Mouse (Mus musculus) olfactory bulb, adult 2 months (tissue): ENCODE data around the gene Gm10842. TPM values are rescaled to one million over a fixed set of nuclear protein-coding genes. Genes with fewer than 3 reads are reported as not detected.
"Not testable (repeated sequence)": the region's sequence is repeated elsewhere in the genome, so short reads cannot be mapped to it uniquely, and the experiment has no call there.

Experiments used
- H3K27ac ChIP-seq: fragments of 200-500 bp; 2 replicates; pipeline ENCODE4 v1.5.1; 2012; ENCODE audit warnings: low read depth, low read length; ENCODE audit not compliant: insufficient read depth
- H3K4me1 ChIP-seq: fragments of 200-500 bp; 2 replicates; pipeline ENCODE4 v1.6.1; 2012; ENCODE audit warnings: low read length; ENCODE audit not compliant: control insufficient read depth, insufficient read depth
- H3K4me3 ChIP-seq: fragments of 200-500 bp; 2 replicates; pipeline ENCODE4 v1.5.1; 2012; ENCODE audit warnings: mild to moderate bottlenecking, low read depth, low read length, moderate library complexity; ENCODE audit not compliant: insufficient read depth
- CTCF ChIP-seq: fragments of 200-500 bp; IDR thresholded peaks from 2 replicates; pipeline ENCODE4 v1.5.1; 2012; ENCODE audit warnings: low read depth, mild to moderate bottlenecking, low read length, moderate library complexity; ENCODE audit not compliant: insufficient read depth
- POLR2A ChIP-seq: fragments of 200-500 bp; IDR thresholded peaks from 2 replicates; pipeline ENCODE4 v1.6.1; 2012; ENCODE audit warnings: mild to moderate bottlenecking, low read depth, low read length, moderate library complexity; ENCODE audit not compliant: insufficient read depth
- WGBS: fragments of 180-500 bp; shearing (Covaris S2); methylation state at CpG from one replicate; pipeline ENCODE4 v1.1.7; 2018; 5-methylcytosine and 5-hydroxymethylcytosine counted together
- polyA plus RNA-seq: library from polyadenylated mRNA; stranded (reverse); fragments of >200 nt; gene quantifications from 2 replicates; pipeline ENCODE4 v1.2.4, GENCODE M21; 2012; ENCODE audit warnings: low replicate concordance; ENCODE audit not compliant: missing spikeins, insufficient read depth, insufficient read length

Gene Gm10842
- not detected in 2 replicates for polyA plus RNA-seq

- TF ChIP-seq POLR2A (no peak), CTCF (no peak)
- WGBS: 75% methylated on average over 3 of the region's 3 CpGs
- no peak within 1 kb of the TSS for H3K4me3 ChIP-seq
- no peak within 1 kb of the TSS for H3K27ac ChIP-seq
- H3K4me1 ChIP-seq: peaks cover 4% of the 10 kb centered on the region; the same call in 1 of the 2 replicates
Measured at GRCm38 (mm10) chr11:105146593-105146992, at the start of gene Gm10842. Gene Gm10842, plus strand, starts transcription at chr11:105146893.

- WGBS: 62% methylated on average over 22 of the region's 22 CpGs
- H3K27ac ChIP-seq, H3K4me1 ChIP-seq, H3K4me3 ChIP-seq: not testable (repeated sequence)
Measured at GRCm38 (mm10) chr11:105112448-105112847, 34.2 kb upstream of the Gm10842 start.

- Histone ChIP-seq H3K27ac (no peak overlapping the region), H3K4me1 (no peaks in the 10 kb centered on the region), H3K4me3 (no peak overlapping the region)
- 90% methylated on average over 7 of the region's 7 CpGs for WGBS
- no peak for TF ChIP-seq CTCF
- no peak for TF ChIP-seq POLR2A
Measured at GRCm38 (mm10) chr11:105117814-105118213, 28.9 kb upstream of the Gm10842 start.

- WGBS: 18% methylated on average over 4 of the region's 4 CpGs
- TF ChIP-seq CTCF: no peak
- no peak for TF ChIP-seq POLR2A
- H3K27ac ChIP-seq: no peak overlapping the region
- no peaks in the 10 kb centered on the region for H3K4me1 ChIP-seq
- H3K4me3 ChIP-seq: no peak overlapping the region
Measured at GRCm38 (mm10) chr11:105120551-105121061, 26.1 kb upstream of the Gm10842 start.

GRCm38 (mm10) chr11:105121792-105122191 is 24.9 kb upstream of the Gm10842 start:
- not testable (repeated sequence) for H3K4me1 ChIP-seq, H3K27ac ChIP-seq, H3K4me3 ChIP-seq
- 75% methylated on average over 5 of the region's 5 CpGs for WGBS

GRCm38 (mm10) chr11:105123986-105124385 is 22.7 kb upstream of the Gm10842 start:
- 4% methylated on average over 9 of the region's 9 CpGs for WGBS
- Histone ChIP-seq H3K4me3 (no peak overlapping the region), H3K4me1 (no peaks in the 10 kb centered on the region; the same call in 1 of the 2 replicates), H3K27ac (no peak overlapping the region)
- TF ChIP-seq CTCF (0 out of 2 replicates have a peak, but pooled peaks have one; percentile 14), POLR2A (no peak)

- Histone ChIP-seq H3K27ac (no peak within 1 kb of the TSS), H3K4me3 (peak within 1 kb of the TSS; percentile 81), H3K4me1 (no peaks in the 10 kb centered on the region; the same call in 1 of the 2 replicates)
- TF ChIP-seq POLR2A (peak; percentile 43; the same call in 1 of the 2 replicates), CTCF (no peak)
- WGBS: under 1% methylated on average over 35 of the region's 38 CpGs
Measured at GRCm38 (mm10) chr11:105125735-105126519, 20.8 kb upstream of the Gm10842 start, which contains the start of gene Mettl2. Gene Mettl2, plus strand, starts transcription at chr11:105126425.

- Histone ChIP-seq H3K4me1 (no peaks in the 10 kb centered on the region; the same call in 1 of the 2 replicates), H3K27ac (no peak overlapping the region), H3K4me3 (peak overlapping the region; percentile 81)
- TF ChIP-seq CTCF: no peak
- no peak for TF ChIP-seq POLR2A
- WGBS: under 1% methylated on average over 49 of the region's 49 CpGs
Measured at GRCm38 (mm10) chr11:105126520-105127029, 20.1 kb upstream of the Gm10842 start.

- TF ChIP-seq POLR2A (no peak), CTCF (no peak)
- Histone ChIP-seq H3K4me3 (no peak overlapping the region), H3K27ac (no peak overlapping the region), H3K4me1 (no peaks in the 10 kb centered on the region)
- 93% methylated on average over 7 of the region's 7 CpGs for WGBS
Measured at GRCm38 (mm10) chr11:105135692-105136091, 11.0 kb upstream of the Gm10842 start.

- not testable (repeated sequence) for H3K27ac ChIP-seq, H3K4me1 ChIP-seq, H3K4me3 ChIP-seq
- WGBS: 92% methylated on average over 2 of the region's 2 CpGs
Measured at GRCm38 (mm10) chr11:105137255-105137654, 9.4 kb upstream of the Gm10842 start.

GRCm38 (mm10) chr11:105140512-105140911 is 6.2 kb upstream of the Gm10842 start:
- H3K27ac ChIP-seq, H3K4me3 ChIP-seq, H3K4me1 ChIP-seq: not testable (repeated sequence)
- WGBS: 91% methylated on average over 8 of the region's 8 CpGs
